Mouse (Mus musculus): Measurements from ENCODE around the gene Cpm. TPM values are rescaled to one million over a fixed set of nuclear protein-coding genes. Genes with fewer than 3 reads are reported as not detected.
"Not testable (repeated sequence)": the region's sequence is repeated elsewhere in the genome, so short reads cannot be mapped to it uniquely, and the experiment has no call there.

Gene Cpm
- polyA plus RNA-seq, 1 experiment from 2014 or later, result 7.1 TPM

DNA sequence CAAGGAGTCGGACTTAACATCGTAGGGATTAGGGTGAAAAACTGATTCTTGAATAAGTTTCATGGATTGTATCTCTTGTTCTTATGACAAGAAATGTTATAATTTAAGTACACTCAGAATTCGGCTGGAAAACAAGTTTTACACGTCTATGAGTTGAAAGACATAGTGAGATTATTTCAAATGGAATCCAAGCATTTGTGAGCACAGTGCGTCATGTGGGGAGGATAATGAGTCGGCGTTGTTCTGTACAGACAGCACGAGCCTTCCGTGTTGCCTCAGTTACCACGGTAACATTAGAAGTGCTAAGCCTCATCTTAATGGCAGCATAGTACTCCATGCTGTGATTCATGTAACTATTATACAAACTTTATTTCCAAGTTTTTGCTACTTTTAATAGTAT lies 42.0 kb upstream of the Cpm start:
- Histone ChIP-seq H3K27me3 (replicated peaks) (no peaks in the 10 kb centered on the region), H3K27ac (no peak overlapping the region), H3K4me2 (no peak overlapping the region), H3K9me3 (no peaks in the 10 kb centered on the region; the same call in 1 of the 2 replicates), H3K36me3 (replicated peaks) (no peaks in the 10 kb centered on the region), H3K9ac (no peak overlapping the region), H3K4me1 (no peaks in the 10 kb centered on the region), H3K4me3 (no peak overlapping the region)
- ATAC-seq (replicated peaks), result no peak
- 81% methylated on average over 10 of the region's 10 CpGs for WGBS

DNA sequence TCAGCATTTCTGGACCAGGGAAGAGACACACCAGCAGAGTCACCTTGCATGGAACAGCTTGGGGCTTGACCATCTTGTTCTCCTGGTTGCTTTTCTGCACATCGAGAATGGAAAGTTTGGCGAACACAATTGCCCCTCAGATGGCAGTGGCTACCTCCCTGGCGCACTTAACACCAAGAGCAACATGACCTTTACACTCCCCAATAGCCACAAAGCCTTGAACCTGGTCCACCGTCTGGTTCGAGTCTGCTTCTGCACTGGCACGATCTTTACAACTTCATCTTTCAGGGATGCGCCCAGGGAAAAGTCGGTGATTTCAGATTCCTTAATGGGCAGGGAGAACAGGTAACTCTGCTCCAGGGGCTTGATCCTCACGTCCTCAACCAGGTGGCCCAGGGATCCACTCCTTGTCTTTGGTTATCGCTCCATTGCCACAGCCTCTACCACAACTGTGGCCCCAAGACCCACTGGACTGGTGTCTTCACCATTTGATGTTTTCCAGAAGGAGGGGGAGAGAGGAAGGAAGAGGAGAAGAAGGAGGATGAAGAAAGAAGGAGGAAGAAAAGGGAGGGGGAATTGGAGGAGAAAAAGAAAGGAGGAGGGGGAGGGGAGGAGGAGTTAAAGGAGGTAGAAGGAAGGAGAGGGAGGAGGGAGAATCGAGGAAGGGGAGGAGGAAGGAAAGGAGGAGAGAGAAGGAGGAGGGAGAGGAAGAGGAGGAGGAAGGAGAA lies 40.7 kb upstream of the Cpm start:
- not testable (repeated sequence) for H3K36me3 ChIP-seq (replicated peaks); H3K27me3 ChIP-seq (replicated peaks); H3K4me1 ChIP-seq; H3K9me3 ChIP-seq; H3K4me3 ChIP-seq; H3K9ac ChIP-seq; H3K27ac ChIP-seq; H3K4me2 ChIP-seq; ATAC-seq (replicated peaks)
- 91% methylated on average over 11 of the region's 11 CpGs for WGBS

DNA sequence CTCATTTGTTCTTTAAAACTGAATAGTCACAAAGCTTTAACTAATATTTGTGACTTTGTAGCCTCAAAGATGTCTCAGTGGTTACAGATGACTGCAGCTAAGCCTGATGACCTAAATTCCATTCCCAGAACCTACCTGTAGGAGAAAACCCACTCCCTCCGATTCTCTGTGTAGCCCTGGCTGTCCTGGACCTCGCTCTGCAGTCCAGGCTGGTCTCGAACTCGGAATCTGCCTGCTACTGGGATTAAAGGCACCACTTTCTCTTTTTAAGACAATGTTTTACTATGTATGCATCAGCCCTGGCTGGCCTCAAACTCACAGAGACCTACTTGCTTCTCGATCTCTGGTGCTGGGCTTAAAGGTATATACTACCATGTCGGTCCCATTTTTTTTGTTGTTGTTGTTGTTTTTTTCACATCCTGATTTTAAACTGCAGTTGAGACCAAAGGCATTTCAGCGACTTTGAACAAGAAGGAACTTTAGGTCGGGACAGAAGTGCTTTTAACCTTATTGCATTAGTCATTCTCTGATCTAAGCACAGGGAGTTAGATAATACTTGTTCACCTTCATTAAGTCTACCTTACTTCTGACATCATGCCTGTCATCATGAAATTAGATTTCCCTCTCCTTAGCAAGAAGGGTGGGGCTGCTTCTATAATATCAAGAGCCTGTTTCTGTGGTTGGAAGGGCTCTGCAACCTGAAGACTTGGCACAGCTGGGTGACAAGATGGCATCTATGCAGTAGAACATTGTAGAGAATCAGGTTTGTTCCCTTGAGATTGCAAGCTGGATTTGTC lies 40.0 kb upstream of the Cpm start:
- H3K27me3 ChIP-seq (replicated peaks), result no peaks in the 10 kb centered on the region
- H3K4me1 ChIP-seq, result no peaks in the 10 kb centered on the region
- no peak overlapping the region for H3K27ac ChIP-seq
- H3K36me3 ChIP-seq (replicated peaks), result no peaks in the 10 kb centered on the region
- 90% methylated on average over 8 of the region's 8 CpGs for WGBS
- ATAC-seq (replicated peaks), result no peak
- H3K4me2 ChIP-seq, result no peak overlapping the region
- H3K9me3 ChIP-seq, result no peaks in the 10 kb centered on the region; the same call in 1 of the 2 replicates
- H3K4me3 ChIP-seq, result no peak overlapping the region
- H3K9ac ChIP-seq, result no peak overlapping the region

DNA sequence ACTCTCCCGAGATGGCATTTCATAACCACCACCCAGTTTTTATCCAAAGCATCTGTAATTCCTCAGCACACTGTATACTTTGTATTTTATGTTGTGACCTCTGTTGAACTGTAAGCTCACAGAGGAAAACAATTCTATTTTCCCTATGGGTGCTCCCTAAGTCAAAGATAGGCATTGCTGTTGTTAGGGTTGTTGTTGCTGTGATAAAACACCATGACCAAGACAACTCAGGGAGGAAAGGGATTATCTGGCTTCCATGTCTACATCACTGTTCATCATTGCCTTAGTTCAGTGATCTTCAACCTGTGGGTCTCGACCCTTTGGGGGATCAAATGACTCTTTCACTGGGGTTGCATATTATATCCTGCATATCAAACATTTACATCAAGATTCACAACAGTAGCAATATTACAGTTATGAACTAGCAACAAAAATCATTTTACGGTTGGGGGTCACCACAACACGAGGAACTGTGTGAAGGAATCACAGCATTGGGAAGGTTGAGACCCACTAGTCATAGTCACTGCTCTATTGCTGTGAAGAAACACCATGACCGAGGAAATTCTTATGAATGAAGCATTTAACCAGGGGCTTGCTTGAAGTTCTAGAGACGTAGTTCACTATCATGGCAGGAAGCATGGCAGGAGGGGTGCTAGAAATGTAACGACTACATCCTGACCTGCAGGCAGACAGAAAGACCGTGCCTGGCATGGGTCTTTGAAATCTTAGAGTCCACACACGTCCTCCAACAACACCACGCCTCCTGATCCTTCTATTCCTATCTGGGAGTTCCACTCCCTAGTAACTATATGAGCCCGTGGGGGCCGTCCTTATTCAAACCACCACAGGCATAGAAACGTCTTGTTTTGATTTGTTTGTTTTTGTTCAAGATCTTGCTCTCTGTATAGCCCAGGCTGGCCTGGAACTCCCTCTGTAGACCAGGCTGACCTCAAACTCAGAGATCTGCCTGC lies 38.7 kb upstream of the Cpm start:
- ATAC-seq (replicated peaks), result no peak
- H3K27ac ChIP-seq, result no peak overlapping the region
- H3K36me3 ChIP-seq (replicated peaks), result no peaks in the 10 kb centered on the region

DNA sequence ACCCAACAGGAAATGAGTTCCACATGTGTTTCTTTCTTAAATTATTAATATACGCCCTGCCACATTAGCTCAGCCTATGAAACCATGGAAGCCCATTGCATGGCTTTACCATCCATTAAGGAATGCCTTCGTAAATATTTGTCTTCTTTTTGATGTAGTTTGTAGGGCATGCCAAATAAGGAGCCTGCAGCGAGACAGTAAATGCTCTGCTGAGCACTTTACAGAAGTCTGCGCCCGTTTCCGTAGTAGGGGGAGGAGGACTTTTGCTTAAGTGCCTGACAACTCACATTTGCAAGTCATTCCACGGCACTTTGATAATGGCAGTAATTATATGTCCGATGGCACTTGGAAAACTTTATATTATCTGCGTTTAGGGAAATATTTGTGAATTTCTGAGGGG lies 37.5 kb upstream of the Cpm start:
- no peaks in the 10 kb centered on the region for H3K36me3 ChIP-seq (replicated peaks)
- no peak overlapping the region for H3K4me3 ChIP-seq
- 77% methylated on average over 9 of the region's 9 CpGs for WGBS
- no peak for ATAC-seq (replicated peaks)
- no peak overlapping the region for H3K4me2 ChIP-seq
- H3K9me3 ChIP-seq, result no peaks in the 10 kb centered on the region
- no peaks in the 10 kb centered on the region for H3K27me3 ChIP-seq (replicated peaks)
- H3K9ac ChIP-seq, result no peak overlapping the region
- no peaks in the 10 kb centered on the region for H3K4me1 ChIP-seq
- H3K27ac ChIP-seq, result no peak overlapping the region

More for the DNA sequence above, 38.7 kb upstream of the Cpm start:
- no peaks in the 10 kb centered on the region for H3K4me1 ChIP-seq
- no peaks in the 10 kb centered on the region for H3K9me3 ChIP-seq
- H3K4me3 ChIP-seq, result no peak overlapping the region
- H3K9ac ChIP-seq, result no peak overlapping the region
- H3K4me2 ChIP-seq, result no peak overlapping the region
- H3K27me3 ChIP-seq (replicated peaks), result no peaks in the 10 kb centered on the region
- 84% methylated on average over 13 of the region's 13 CpGs for WGBS

DNA sequence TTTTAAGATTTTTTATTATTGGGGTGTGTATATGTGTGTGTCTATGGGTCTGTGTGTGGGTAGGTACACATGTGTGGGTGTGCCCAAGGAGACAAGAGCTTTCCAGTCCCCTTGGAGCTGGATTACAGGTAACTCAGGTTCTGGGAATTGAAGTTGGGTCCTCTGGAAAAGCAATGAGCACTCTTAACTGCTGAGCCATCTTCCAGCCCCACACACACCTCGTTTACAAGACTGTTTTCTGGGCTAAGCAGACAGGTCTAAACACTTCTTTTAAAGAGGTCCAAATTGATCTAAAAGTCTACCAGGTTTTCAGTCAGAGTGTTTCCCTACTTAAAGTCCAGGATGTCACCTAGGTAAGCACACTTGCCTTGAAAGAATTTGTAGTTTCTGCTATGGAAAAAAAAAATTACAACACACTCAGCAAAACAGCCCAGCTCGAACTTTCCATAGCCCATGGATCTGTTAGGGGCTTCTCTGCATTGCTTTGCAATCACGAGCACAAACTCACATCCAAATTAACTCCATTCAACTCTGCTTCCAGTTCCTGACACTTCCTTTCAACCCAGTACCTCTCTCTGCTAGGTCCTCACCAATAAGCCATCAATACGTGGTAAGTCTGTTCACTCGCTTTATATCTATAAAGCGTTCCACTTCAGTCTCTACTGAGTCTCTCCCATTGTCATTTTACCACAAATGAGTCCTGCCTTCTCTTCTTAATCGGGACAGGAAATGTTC lies 36.8 kb upstream of the Cpm start:
- no peak for ATAC-seq (replicated peaks)
- 80% methylated on average over 7 of the region's 7 CpGs for WGBS
- no peak overlapping the region for H3K4me2 ChIP-seq

DNA sequence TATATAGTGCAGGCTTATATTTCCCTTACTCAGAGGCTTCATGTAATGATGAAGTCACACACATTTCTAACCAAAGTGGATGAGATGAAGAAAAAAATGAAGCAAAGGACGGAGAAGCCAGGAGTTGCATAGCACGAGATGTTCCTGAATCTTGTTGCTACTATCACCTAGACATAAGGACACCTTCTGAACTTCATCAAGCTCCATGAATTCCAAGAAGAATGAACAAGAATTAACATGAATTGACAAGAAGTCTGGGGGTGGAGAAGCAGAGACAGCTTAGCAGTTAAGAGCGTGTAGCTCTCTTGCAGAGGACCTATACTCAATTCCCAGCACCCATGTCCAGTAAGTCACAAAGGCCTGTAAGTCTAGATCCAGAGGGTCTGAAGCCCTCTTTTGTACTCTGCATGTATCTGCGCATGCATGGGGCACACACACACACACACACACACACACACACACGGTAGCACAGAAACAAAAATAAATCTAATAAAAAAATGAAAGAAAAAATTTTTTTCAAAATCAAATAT lies 36.2 kb upstream of the Cpm start:
- no peak for ATAC-seq (replicated peaks)
- H3K36me3 ChIP-seq (replicated peaks), result no peaks in the 10 kb centered on the region
- H3K27me3 ChIP-seq (replicated peaks), result no peaks in the 10 kb centered on the region
- H3K27ac ChIP-seq, result no peak overlapping the region
- no peak overlapping the region for H3K9ac ChIP-seq
- no peak overlapping the region for H3K4me3 ChIP-seq
- H3K9me3 ChIP-seq, result no peaks in the 10 kb centered on the region
- no peak overlapping the region for H3K4me2 ChIP-seq
- H3K4me1 ChIP-seq, result no peaks in the 10 kb centered on the region
- 90% methylated on average over 5 of the region's 5 CpGs for WGBS

More for the DNA sequence above, 36.8 kb upstream of the Cpm start:
- Histone ChIP-seq H3K9me3 (no peaks in the 10 kb centered on the region), H3K27ac (no peak overlapping the region), H3K9ac (no peak overlapping the region), H3K4me3 (no peak overlapping the region), H3K4me1 (no peaks in the 10 kb centered on the region), H3K36me3 (replicated peaks) (no peaks in the 10 kb centered on the region), H3K27me3 (replicated peaks) (no peaks in the 10 kb centered on the region)

DNA sequence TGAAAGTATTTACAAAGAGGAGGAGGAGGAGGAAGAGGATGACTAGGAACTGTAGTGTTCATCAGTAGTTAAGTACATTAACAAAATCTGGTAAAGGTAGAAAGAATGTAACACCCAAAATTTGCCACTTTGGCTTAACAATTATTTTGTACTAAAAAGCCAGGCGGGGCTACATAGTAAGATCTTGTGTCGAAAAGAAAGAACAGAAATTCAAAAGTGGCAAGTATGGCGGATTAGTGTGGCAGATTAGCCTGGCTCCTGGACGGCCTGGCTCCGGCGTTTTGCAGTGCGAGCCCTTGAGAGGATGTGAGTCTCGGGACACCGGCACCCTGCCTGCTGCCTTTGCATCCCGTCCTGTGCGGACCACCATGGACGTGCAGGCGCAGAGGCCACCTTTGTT lies 35.4 kb upstream of the Cpm start:
- Histone ChIP-seq H3K9me3 (no peaks in the 10 kb centered on the region), H3K27ac (no peak overlapping the region), H3K27me3 (replicated peaks) (no peaks in the 10 kb centered on the region), H3K9ac (no peak overlapping the region), H3K36me3 (replicated peaks) (no peaks in the 10 kb centered on the region), H3K4me3 (no peak overlapping the region), H3K4me1 (no peaks in the 10 kb centered on the region), H3K4me2 (no peak overlapping the region)
- ATAC-seq (replicated peaks), result no peak
- WGBS, result 91% methylated on average over 13 of the region's 13 CpGs

DNA sequence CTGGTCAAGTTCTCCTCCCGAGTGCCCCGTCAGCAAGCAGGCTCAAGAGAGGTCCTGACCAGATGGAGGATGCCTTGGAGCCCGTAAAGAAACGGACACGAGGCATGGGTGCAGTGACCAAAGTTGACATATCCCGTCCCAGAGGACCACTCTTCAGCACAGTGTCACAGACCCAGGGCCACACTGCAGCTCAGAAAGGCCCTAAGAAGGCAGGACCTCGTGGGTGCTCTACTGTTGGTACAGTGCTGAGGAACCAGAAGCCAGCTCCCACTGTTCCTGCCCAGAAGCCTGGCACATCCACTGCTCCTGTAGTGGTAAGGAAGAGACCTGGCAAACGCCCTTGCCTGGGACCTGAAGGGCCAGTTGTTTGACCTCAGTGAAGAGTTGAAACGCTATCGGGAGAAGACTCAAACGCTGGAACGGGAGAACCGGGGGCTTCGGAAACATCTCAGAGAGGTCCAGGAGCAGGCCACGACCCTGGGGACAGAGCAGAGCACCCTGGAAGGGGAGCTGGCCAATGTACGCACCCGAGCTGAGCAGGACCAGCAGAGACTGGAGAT lies 34.9 kb upstream of the Cpm start:
- WGBS, result 92% methylated on average over 17 of the region's 17 CpGs
- Histone ChIP-seq H3K9me3 (no peaks in the 10 kb centered on the region), H3K4me3 (no peak overlapping the region)

DNA sequence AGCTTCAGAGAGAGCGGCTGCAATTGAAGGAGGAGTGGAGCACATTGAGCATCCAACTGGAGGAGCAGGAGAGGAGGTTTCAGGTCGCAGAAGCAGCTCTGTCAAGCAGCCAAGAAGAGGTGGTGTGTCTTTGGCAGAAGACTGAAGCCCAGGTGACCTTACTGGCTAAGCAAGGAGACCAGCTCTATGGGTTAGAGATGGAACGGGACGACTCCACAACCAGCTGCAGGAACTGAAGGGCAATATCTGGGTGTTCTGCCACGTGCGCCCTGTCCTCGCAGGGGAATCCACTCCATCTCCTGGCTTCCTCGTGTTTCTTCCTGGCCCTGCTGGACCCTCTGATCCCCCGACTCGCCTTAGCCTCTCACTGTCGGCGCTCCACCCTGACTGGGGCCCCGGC lies 34.4 kb upstream of the Cpm start:
- no peaks in the 10 kb centered on the region for H3K36me3 ChIP-seq (replicated peaks)
- H3K27me3 ChIP-seq (replicated peaks), result no peaks in the 10 kb centered on the region
- H3K4me3 ChIP-seq, result no peak overlapping the region
- 96% methylated on average over 13 of the region's 13 CpGs for WGBS
- H3K9ac ChIP-seq, result no peak overlapping the region
- no peak for ATAC-seq (replicated peaks)
- H3K27ac ChIP-seq, result no peak overlapping the region
- H3K4me2 ChIP-seq, result no peak overlapping the region
- H3K4me1 ChIP-seq, result no peaks in the 10 kb centered on the region
- no peaks in the 10 kb centered on the region for H3K9me3 ChIP-seq

More for the DNA sequence above, 34.9 kb upstream of the Cpm start:
- no peak overlapping the region for H3K9ac ChIP-seq
- no peak for ATAC-seq (replicated peaks)
- H3K27me3 ChIP-seq (replicated peaks), result no peaks in the 10 kb centered on the region
- no peak overlapping the region for H3K27ac ChIP-seq
- no peaks in the 10 kb centered on the region for H3K4me1 ChIP-seq
- H3K4me2 ChIP-seq, result no peak overlapping the region
- no peaks in the 10 kb centered on the region for H3K36me3 ChIP-seq (replicated peaks)

DNA sequence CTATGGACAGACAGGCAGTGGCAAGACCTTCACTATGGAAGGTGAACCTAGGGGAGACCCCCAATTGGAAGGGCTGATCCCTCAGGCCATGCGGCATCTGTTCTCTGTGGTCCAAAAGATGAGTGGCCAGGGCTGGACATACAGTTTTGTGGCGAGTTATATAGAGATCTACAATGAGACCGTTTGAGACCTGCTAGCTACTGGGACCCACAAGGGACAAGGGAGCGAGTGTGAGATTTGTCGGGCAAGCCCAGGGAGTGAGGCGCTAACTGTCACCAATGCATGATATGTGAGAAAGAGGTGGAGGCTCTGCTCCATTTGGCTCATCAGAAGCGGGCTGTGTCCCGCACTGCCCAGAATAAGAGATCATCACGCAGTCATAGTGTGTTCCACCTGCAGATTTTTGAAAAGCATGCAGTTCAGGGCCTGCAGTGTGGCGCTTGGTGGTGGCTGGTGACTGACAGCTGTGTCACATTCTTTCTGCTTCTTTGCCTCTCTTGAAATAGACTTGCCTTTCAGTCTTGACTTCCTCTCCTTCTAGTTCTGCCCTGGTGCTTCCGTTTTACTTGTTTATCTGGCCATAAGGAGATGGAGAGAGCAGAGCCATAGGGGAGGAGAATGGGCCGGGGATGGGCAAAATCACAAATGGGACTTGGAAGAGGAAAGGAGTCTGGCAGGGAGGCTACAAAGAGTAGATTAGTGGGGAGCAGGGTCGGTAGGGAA lies 33.7 kb upstream of the Cpm start:
- WGBS, result 79% methylated on average over 13 of the region's 13 CpGs
- H3K4me3 ChIP-seq, result no peak overlapping the region
- no peak for ATAC-seq (replicated peaks)

More for the DNA sequence above, 33.7 kb upstream of the Cpm start:
- Histone ChIP-seq H3K9ac (no peak overlapping the region), H3K27ac (no peak overlapping the region), H3K9me3 (no peaks in the 10 kb centered on the region), H3K36me3 (replicated peaks) (no peaks in the 10 kb centered on the region), H3K4me2 (no peak overlapping the region), H3K27me3 (replicated peaks) (no peaks in the 10 kb centered on the region), H3K4me1 (no peaks in the 10 kb centered on the region)
